Mouse (Mus musculus) heart, embryonic 13.5 days (tissue): Measurements from ENCODE around the gene Fam83f. TPM values are rescaled to one million over a fixed set of nuclear protein-coding genes. Genes with fewer than 3 reads are reported as not detected.
A peak's percentile ranks its signal among the peaks of the same experiment; 100 is the strongest.
"Not testable (repeated sequence)": the region's sequence is repeated elsewhere in the genome, so short reads cannot be mapped to it uniquely, and the experiment has no call there.

ENCODE experiments used
- ATAC-seq: fragments of 200-750 bp; cut with Nextera tagmentation; 2 replicates; pipeline ENCODE4 v1.8.0; 2017; ENCODE audit warnings: moderate TSS enrichment; ENCODE audit not compliant: insufficient number of reproducible peaks, low FRiP score, low TSS enrichment; ENCODE audit errors: extremely low read depth
- H3K27ac ChIP-seq: fragments of 300-500 bp; sonication (generic); replicated peaks from 2 replicates; pipeline ENCODE4 v1.5.1; 2015; ENCODE audit warnings: moderate library complexity, mild to moderate bottlenecking, inconsistent platforms
- H3K27me3 ChIP-seq: fragments of 300-500 bp; sonication (generic); replicated peaks from 2 replicates; pipeline ENCODE4 v1.6.1; 2015; ENCODE audit warnings: mild to moderate bottlenecking, inconsistent platforms
- H3K36me3 ChIP-seq: fragments of 300-500 bp; sonication (generic); 2 replicates; pipeline ENCODE4 v1.6.1; 2015; ENCODE audit warnings: mild to moderate bottlenecking, inconsistent platforms
- H3K4me1 ChIP-seq: fragments of 300-500 bp; sonication (generic); 2 replicates; pipeline ENCODE4 v1.6.1; 2015; ENCODE audit warnings: inconsistent platforms
- H3K4me2 ChIP-seq: fragments of 300-500 bp; sonication (generic); 2 replicates; pipeline ENCODE4 v1.6.1; 2015; ENCODE audit warnings: inconsistent platforms, mild to moderate bottlenecking, moderate library complexity
- H3K4me3 ChIP-seq: fragments of 300-500 bp; sonication (generic); 2 replicates; pipeline ENCODE4 v1.5.1; 2015; ENCODE audit warnings: moderate library complexity, mild to moderate bottlenecking, inconsistent platforms
- H3K9ac ChIP-seq: fragments of 300-500 bp; sonication (generic); 2 replicates; pipeline ENCODE4 v1.6.1; 2015; ENCODE audit warnings: inconsistent platforms, mild to moderate bottlenecking, moderate library complexity
- H3K9me3 ChIP-seq: fragments of 300-500 bp; sonication (generic); 2 replicates; pipeline ENCODE4 v1.6.1; 2016; ENCODE audit warnings: inconsistent platforms
- WGBS: fragments of 180-500 bp; shearing (Covaris S2); methylation state at CpG from one replicate; pipeline ENCODE4 v1.1.7; 2015; ENCODE audit warnings: mixed read lengths; 5-methylcytosine and 5-hydroxymethylcytosine counted together
- polyA plus RNA-seq: library from polyadenylated mRNA; unstranded; fragments of >200 nt; fragmentation: Nextera tagmentation; extraction: Ambion mirVana; gene quantifications from 2 replicates; pipeline ENCODE4 v1.2.1, GENCODE M21; 2015

Fam83f gene
- polyA plus RNA-seq, 1 experiment from 2014 or later = 0.13 TPM

DNA sequence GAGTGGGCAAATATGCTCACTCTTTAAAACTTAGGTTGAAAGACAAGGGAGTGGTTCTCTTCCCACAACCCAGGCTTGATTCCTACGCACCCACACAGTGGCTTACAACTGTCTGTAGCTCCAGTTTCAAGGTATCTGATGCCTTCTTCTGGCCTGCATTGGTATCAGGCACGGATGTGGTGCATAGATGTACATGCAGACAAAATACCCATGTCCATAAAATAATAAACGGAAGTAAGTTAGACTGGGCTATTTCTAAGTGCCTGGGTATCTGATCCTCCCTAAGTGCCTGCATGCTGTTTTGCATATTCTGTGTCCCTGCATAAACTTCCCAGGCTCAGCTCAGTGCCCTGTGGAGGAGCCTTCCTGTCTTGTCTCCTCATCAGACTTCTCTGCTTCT lies 59.9 kb downstream of the Fam83f start:
- Histone ChIP-seq H3K9ac (no peak overlapping the region), H3K36me3 (no peaks in the 10 kb centered on the region), H3K4me1 (peaks cover 15% of the 10 kb centered on the region), H3K27ac (no peak overlapping the region), H3K27me3 (no peaks in the 10 kb centered on the region), H3K9me3 (no peaks in the 10 kb centered on the region), H3K4me2 (no peak overlapping the region), H3K4me3 (no peak overlapping the region)
- ATAC-seq = no peak
- 73% methylated on average over 3 of the region's 3 CpGs for WGBS

DNA sequence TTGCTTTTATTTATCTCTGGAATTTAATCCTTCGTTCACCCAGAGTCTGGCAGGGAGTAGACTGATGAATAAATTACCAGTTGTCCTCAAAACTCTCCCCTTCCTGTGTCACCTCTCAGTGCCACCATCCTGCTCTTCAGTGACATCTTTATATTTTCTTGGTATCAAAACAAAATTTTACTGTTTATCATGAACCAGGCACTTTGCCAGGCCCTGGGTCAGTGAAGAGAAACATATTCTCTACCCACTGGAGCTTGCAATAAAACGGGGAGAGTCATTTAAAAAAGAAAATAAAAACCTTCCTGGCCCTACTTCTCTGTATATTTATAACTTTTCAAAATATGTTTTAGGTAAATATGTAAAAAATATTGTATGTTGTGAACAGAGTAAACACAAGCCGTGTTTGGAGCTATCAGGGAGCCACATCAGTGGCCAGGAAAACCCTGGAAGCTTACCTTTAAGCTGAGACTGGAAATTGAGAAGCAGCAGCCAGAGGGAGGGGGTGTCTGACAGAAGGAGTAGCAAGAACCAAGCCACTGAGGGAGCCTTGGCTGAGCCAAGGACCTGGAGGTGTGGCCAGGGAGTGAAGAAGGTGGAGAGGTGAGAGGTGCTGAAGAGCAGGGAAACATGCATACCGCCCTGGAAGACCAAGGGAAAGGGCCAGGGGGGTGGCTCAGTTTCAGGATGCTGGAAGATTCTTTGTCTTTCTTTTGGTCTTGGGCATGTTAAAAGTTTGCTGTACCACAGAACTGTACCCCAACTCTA lies 60.8 kb downstream of the Fam83f start:
- H3K4me2 ChIP-seq = no peak overlapping the region
- H3K27ac ChIP-seq = no peak overlapping the region
- H3K36me3 ChIP-seq = no peaks in the 10 kb centered on the region
- H3K9ac ChIP-seq = no peak overlapping the region; the same call in 1 of the 2 replicates
- H3K4me1 ChIP-seq = peaks cover 15% of the 10 kb centered on the region
- H3K9me3 ChIP-seq = no peaks in the 10 kb centered on the region
- 38% methylated on average over 4 of the region's 4 CpGs for WGBS
- no peak overlapping the region for H3K4me3 ChIP-seq
- ATAC-seq = no peak
- no peaks in the 10 kb centered on the region for H3K27me3 ChIP-seq

DNA sequence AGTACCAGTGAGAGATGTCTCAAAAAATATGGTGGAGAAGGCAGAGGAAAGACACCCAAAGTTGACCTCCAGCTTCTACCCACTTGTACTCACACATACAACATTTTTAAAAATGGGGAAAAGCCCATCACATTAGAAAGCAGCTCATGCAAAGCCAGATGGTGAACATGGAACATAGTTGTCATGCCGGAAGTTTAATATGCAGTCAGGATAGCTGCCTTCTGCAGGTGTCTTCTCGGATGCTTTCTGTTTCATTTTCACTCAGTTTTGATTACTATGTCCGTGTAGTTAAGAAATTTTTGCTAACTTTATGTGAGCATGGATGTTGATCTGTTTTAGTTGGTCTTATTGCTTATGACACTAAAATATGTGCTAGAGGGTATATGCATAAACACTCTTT lies 63.7 kb downstream of the Fam83f start:
- peaks cover 28% of the 10 kb centered on the region for H3K4me1 ChIP-seq
- H3K9me3 ChIP-seq = no peaks in the 10 kb centered on the region
- H3K27ac ChIP-seq = no peak overlapping the region
- H3K36me3 ChIP-seq = no peaks in the 10 kb centered on the region
- no peak overlapping the region for H3K9ac ChIP-seq
- no peak for ATAC-seq
- 80% methylated on average over 3 of the region's 3 CpGs for WGBS
- H3K27me3 ChIP-seq = no peaks in the 10 kb centered on the region
- no peak overlapping the region for H3K4me3 ChIP-seq
- H3K4me2 ChIP-seq = no peak overlapping the region

DNA sequence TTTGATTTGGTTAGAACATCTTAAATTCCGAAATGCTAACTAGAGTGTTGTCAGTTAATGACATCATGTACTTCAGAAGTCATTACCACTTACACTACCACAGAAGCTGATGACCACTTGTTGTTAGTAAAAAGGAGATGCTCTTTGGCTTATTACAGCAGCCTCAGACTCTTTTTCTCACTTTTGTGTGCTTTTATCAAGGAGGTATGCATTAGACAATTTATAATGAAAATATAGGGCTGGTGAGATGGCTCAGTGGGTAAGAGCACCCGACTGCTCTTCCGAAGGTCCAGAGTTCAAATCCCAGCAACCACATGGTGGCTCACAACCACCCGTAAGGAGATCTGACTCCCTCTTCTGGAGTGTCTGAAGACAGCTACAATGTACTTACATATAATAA lies 64.1 kb downstream of the Fam83f start:
- WGBS = 80% methylated on average over 4 of the region's 4 CpGs
- H3K4me3 ChIP-seq, H3K27me3 ChIP-seq, H3K9ac ChIP-seq, H3K27ac ChIP-seq, H3K9me3 ChIP-seq, H3K36me3 ChIP-seq, H3K4me2 ChIP-seq, ATAC-seq: not testable (repeated sequence)
- H3K4me1 ChIP-seq = peaks cover 28% of the 10 kb centered on the region

DNA sequence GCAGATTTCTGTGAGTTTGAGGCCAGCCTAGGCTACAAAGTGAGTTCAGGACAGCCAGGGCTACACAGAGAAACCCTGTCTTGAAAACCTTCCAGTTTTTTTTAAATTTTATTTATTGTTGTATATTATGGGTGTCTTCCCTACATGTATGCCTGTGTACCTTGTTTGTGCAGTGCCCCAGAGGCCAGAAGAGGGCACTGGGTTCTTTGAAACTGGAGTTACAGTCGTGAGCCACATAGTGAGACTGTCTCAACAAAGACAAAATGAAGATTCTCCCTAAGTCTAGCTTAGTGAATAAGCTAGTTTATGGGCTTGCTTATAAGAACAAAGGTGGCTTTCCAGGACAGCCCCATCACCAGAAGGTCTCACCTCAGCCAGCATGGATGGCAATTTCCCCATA lies 64.9 kb downstream of the Fam83f start:
- H3K27ac ChIP-seq = no peak overlapping the region
- WGBS = 48% methylated on average over 1 of the region's 1 CpGs
- H3K27me3 ChIP-seq = no peaks in the 10 kb centered on the region
- no peak for ATAC-seq
- H3K4me1 ChIP-seq = peaks cover 26% of the 10 kb centered on the region
- no peak overlapping the region for H3K4me2 ChIP-seq
- no peaks in the 10 kb centered on the region for H3K36me3 ChIP-seq
- H3K9me3 ChIP-seq = no peaks in the 10 kb centered on the region
- no peak overlapping the region for H3K9ac ChIP-seq
- H3K4me3 ChIP-seq = no peak overlapping the region

DNA sequence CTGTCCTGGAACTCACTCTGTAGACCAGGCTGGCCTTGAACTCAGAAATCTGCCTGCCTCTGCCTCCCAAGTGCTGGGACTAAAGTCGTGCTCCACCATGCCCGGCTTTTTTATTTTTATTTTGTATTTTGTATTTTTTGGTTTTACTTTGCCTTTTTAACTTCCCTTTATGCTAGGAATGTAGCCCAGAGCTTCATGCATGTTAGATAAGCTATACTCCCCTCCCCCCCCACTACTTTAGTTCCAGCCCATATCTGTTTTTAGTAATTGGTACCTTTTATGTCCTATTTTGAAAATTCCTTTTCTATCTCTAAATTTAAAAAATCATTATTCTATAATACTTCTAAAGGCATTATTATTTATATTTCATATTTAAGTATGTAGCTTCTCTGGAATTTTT lies 66.6 kb downstream of the Fam83f start:
- no peaks in the 10 kb centered on the region for H3K27me3 ChIP-seq
- no peak overlapping the region for H3K4me2 ChIP-seq
- WGBS = 92% methylated on average over 2 of the region's 2 CpGs
- no peaks in the 10 kb centered on the region for H3K36me3 ChIP-seq
- ATAC-seq = no peak
- H3K9me3 ChIP-seq = no peaks in the 10 kb centered on the region
- no peak overlapping the region for H3K4me3 ChIP-seq
- H3K4me1 ChIP-seq = peaks cover 13% of the 10 kb centered on the region
- no peak overlapping the region for H3K27ac ChIP-seq
- no peak overlapping the region for H3K9ac ChIP-seq

DNA sequence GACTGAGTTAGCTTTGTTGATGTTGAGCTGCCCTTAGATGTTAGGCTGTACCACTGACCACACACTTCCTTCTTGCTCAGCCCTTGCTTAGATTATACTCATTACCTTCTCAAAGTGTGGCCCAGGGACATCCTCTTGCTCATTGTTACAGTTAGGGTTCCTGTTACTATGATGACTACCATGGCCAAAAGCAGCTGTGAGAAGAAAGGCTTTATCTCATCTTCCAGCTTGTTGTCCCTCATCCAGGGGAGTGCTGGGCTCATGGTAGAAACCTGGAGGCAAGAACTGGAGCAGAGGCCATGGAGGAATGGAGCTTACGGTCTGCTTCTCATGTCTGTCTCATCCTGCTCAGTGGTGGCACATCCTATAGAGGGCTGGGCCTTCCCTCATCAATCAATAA lies 68.3 kb downstream of the Fam83f start:
- Histone ChIP-seq H3K27me3 (no peaks in the 10 kb centered on the region), H3K9me3 (no peaks in the 10 kb centered on the region), H3K4me3 (no peak overlapping the region), H3K27ac (no peak overlapping the region), H3K36me3 (no peaks in the 10 kb centered on the region), H3K9ac (no peak overlapping the region), H3K4me1 (peaks cover 18% of the 10 kb centered on the region), H3K4me2 (no peak overlapping the region)
- 83% methylated on average over 1 of the region's 1 CpGs for WGBS
- no peak for ATAC-seq

DNA sequence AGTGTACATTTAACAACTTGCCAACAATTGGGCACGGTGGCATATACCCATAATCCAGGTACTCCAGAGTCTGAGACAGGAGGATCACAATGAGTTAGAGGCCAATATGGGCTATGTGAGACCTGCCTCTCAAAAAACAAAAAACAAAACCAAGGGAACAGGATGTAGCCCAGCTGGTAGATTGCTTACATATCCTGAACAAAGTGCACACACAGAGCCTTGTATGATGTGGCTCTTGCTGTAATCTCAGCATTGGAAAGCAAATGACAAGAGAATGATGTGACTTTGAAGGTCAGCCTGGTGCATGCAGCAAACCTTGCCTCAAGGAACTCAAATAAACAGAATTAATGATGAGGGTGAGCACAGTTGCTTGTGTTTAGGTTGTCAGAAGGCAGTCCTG lies 70.2 kb downstream of the Fam83f start:
- Histone ChIP-seq H3K4me3 (no peak overlapping the region), H3K4me2 (no peak overlapping the region), H3K27ac (no peak overlapping the region), H3K9ac (no peak overlapping the region), H3K36me3 (no peaks in the 10 kb centered on the region), H3K4me1 (peaks cover 20% of the 10 kb centered on the region), H3K27me3 (no peaks in the 10 kb centered on the region), H3K9me3 (no peaks in the 10 kb centered on the region)
- ATAC-seq = no peak
- 67% methylated on average over 1 of the region's 1 CpGs for WGBS

DNA sequence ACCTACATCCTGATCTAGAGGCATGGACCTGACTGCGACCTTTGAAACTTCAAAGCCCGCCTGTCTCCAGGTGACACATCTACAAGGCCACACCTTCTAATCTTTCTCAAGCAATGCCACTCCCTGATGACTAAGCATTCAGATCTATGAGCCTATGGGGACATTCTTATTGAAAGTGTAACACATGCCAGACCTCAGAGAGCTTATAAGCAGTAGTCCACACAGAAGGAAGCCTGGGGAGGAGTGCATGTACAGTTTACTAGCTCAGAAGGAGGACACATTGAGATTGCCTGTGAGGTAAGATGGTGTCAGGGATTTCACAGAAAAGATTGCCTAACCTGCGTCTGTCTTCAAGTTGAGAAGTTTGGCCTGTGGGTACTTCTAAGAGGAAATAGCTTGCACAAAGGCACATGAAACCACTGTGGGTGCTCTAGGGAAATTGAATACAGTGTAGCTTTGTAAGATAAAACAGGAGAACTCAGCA lies 71.4 kb downstream of the Fam83f start:
- H3K9ac ChIP-seq = no peak overlapping the region
- H3K4me3 ChIP-seq = no peak overlapping the region
- H3K36me3 ChIP-seq = no peaks in the 10 kb centered on the region
- 0 out of 2 replicates have a peak overlapping the region, but pooled peaks have one; percentile 31 for H3K4me2 ChIP-seq
- ATAC-seq = no peak
- H3K27ac ChIP-seq = no peak overlapping the region
- WGBS = 79% methylated on average over 3 of the region's 3 CpGs
- H3K9me3 ChIP-seq = no peaks in the 10 kb centered on the region
- H3K27me3 ChIP-seq = no peaks in the 10 kb centered on the region
- peaks cover 20% of the 10 kb centered on the region for H3K4me1 ChIP-seq

DNA sequence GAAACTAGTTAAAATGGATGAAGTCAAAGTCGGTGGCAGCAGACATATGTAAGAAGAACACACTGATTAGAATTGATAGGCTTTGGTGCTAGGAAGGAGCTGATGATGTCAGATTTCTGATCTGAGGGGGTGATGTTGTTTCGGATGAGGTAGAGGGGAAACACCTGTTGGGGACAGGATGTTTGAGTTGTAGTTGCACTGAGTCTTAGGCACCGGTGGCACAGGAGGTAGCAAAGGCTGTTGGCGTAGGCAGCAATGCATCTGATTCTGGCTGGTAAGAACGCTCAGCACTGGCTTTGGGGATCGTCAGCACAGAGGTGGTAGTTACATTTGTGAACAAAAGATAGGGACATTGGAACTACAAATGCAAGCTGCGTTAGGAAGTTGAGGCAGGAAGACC lies 72.0 kb downstream of the Fam83f start:
- Histone ChIP-seq H3K4me2 (peak overlapping the region; percentile 31; the same call in 1 of the 2 replicates), H3K36me3 (no peaks in the 10 kb centered on the region), H3K9ac (no peak overlapping the region), H3K27me3 (no peaks in the 10 kb centered on the region), H3K4me1 (peaks cover 18% of the 10 kb centered on the region), H3K9me3 (no peaks in the 10 kb centered on the region), H3K4me3 (no peak overlapping the region), H3K27ac (no peak overlapping the region)
- no peak for ATAC-seq
- WGBS = 69% methylated on average over 7 of the region's 7 CpGs

DNA sequence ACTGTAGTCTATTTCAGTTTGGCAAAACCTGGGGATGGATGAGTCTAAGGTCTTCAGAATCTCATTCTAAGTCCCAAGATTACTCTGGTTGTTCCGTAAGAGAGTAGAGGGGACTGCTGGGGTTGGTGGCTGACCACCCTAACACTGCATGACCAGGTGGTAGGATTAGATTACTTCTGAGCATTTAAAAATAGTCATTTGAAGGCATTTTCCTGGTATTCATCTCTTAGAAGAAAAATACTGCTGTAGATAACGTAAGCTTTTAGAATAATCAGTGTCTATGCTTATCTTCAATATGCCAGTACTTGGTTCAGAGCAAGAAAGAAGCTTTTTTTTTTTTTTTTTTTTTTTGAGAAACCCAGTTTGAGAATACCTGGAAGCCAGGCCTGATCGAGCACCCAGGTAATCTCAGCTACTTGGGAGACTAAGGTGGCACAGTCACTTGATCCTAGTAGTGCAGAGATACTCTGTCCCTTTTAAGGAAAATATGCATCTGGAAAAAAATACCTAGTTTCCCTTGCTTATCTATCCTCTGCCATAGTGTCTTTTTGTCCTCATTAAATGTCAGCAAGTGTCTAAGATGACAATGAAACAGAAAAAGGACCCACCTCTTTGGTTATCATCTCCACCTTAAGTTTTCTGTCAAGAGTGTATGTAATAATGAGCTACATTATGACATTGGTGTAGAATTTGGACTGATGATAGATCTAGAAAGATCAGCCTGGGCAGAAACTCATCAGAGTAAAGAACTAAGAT lies 73.2 kb downstream of the Fam83f start:
- no peak overlapping the region for H3K9ac ChIP-seq
- no peak for ATAC-seq
- no peaks in the 10 kb centered on the region for H3K36me3 ChIP-seq
- 63% methylated on average over 3 of the region's 3 CpGs for WGBS
- no peaks in the 10 kb centered on the region for H3K27me3 ChIP-seq
- H3K4me3 ChIP-seq = no peak overlapping the region
- peaks cover 12% of the 10 kb centered on the region for H3K4me1 ChIP-seq
- H3K4me2 ChIP-seq = peak overlapping the region; percentile 31; the same call in 1 of the 2 replicates
- H3K27ac ChIP-seq = no peak overlapping the region
- H3K9me3 ChIP-seq = no peaks in the 10 kb centered on the region
